51 mouse cellular contexts compared by ENCODE assay signal in genomic region chr16:89013973-89014372, GRCm38 (mm10). TPM values are rescaled to one million over a fixed set of nuclear protein-coding genes. Genes with fewer than 3 reads are reported as not detected.
"Had no signal": no experiment of that assay in that cellular context is flagged by ENCODE, and none has a peak within 500 bp of the region (broad histone marks: within the 10 kb centered on the region; RNA-seq: fewer than 3 reads in every experiment).

No protein-coding gene starts in this region.

- DNase-seq: heart, postnatal 10 days; heart, postnatal 14 days; heart, postnatal 36 days; heart, postnatal 4 days; kidney, adult 11 months; kidney, adult 18-20 months; kidney, adult 2 months; kidney, adult 8-10 months; kidney, postnatal 10 days; kidney, postnatal 14 days; kidney, postnatal 25 days; kidney, postnatal 36 days; kidney, postnatal 4 days; layer of hippocampus, adult 9-11 months; layer of hippocampus, postnatal 36 days had no signal

- H3K9ac ChIP-seq: heart, embryonic 12.5 days; heart, embryonic 13.5 days; heart, embryonic 15.5 days; hindbrain, embryonic 12.5 days; hindbrain, embryonic 13.5 days; hindbrain, embryonic 14.5 days; hindbrain, embryonic 15.5 days; intestine, embryonic 15.5 days; kidney, embryonic 15.5 days had no signal

- H3K27me3 ChIP-seq: heart, embryonic 12.5 days; heart, embryonic 13.5 days; heart, embryonic 15.5 days; hindbrain, embryonic 12.5 days; hindbrain, embryonic 13.5 days; hindbrain, embryonic 15.5 days; intestine, embryonic 15.5 days; kidney, embryonic 15.5 days had no signal

- H3K9me3 ChIP-seq: heart, embryonic 10.5 days; heart, embryonic 13.5 days; heart, embryonic 15.5 days; hindbrain, embryonic 10.5 days; hindbrain, embryonic 12.5 days; hindbrain, embryonic 13.5 days; hindbrain, embryonic 15.5 days; intestine, embryonic 15.5 days; kidney, embryonic 15.5 days had no signal

- H3K36me3 ChIP-seq: heart, embryonic 10.5 days; heart, embryonic 12.5 days; heart, embryonic 13.5 days; heart, embryonic 15.5 days; hindbrain, embryonic 10.5 days; hindbrain, embryonic 12.5 days; hindbrain, embryonic 13.5 days; hindbrain, embryonic 15.5 days; intestine, embryonic 15.5 days; kidney, embryonic 15.5 days had no signal

- H3K4me3 ChIP-seq: heart, embryonic 10.5 days; heart, embryonic 12.5 days; heart, embryonic 13.5 days; heart, embryonic 15.5 days; hindbrain, embryonic 10.5 days; hindbrain, embryonic 12.5 days; hindbrain, embryonic 13.5 days; hindbrain, embryonic 15.5 days; intestine, embryonic 15.5 days; kidney, embryonic 15.5 days; layer of hippocampus, adult 2 months; left cerebral cortex, adult 2 months had no signal

- H3K4me2 ChIP-seq: heart, embryonic 11.5 days; heart, embryonic 12.5 days; heart, embryonic 13.5 days; heart, embryonic 15.5 days; hindbrain, embryonic 12.5 days; hindbrain, embryonic 13.5 days; hindbrain, embryonic 14.5 days; hindbrain, embryonic 15.5 days; intestine, embryonic 15.5 days; kidney, embryonic 15.5 days had no signal

- H3K4me1 ChIP-seq: heart, embryonic 10.5 days; heart, embryonic 12.5 days; heart, embryonic 13.5 days; heart, embryonic 15.5 days; hindbrain, embryonic 10.5 days; hindbrain, embryonic 12.5 days; hindbrain, embryonic 13.5 days; hindbrain, embryonic 15.5 days; intestine, embryonic 15.5 days; kidney, embryonic 15.5 days had no signal

- H3K27ac ChIP-seq: heart, embryonic 10.5 days; heart, embryonic 13.5 days; heart, embryonic 15.5 days; hindbrain, embryonic 10.5 days; hindbrain, embryonic 12.5 days; hindbrain, embryonic 13.5 days; hindbrain, embryonic 14.5 days; hindbrain, embryonic 15.5 days; hindbrain, postnatal 0 days; intestine, embryonic 15.5 days; kidney, embryonic 15.5 days; kidney, postnatal 0 days; layer of hippocampus, adult 2 months; left cerebral cortex, adult 2 months had no signal

RNA-seq across cellular contexts. Expression of gene Gm10229, which starts 1.1 kb away (rescaled TPM):
- total RNA-seq: heart, postnatal 10 days; heart, postnatal 14 days; heart, postnatal 25 days; heart, postnatal 36 days; heart, postnatal 4 days; hematopoietic stem cell, adult 5-6 weeks; hindbrain, postnatal 0 days; layer of hippocampus, adult 18-20 months; layer of hippocampus, adult 2 months; layer of hippocampus, adult 8-10 months; layer of hippocampus, postnatal 10 days; layer of hippocampus, postnatal 14 days; layer of hippocampus, postnatal 25 days; layer of hippocampus, postnatal 36 days; left cerebral cortex, adult 18-20 months; left cerebral cortex, adult 2 months had no signal
- polyA plus RNA-seq: heart, embryonic 10.5 days; heart, embryonic 11.5 days; heart, embryonic 12.5 days; heart, embryonic 13.5 days; heart, embryonic 14.5 days; heart, embryonic 15.5 days; heart, embryonic 16.5 days; heart, postnatal 0 days; hindbrain, embryonic 10.5 days; hindbrain, embryonic 11.5 days; hindbrain, embryonic 12.5 days; hindbrain, embryonic 13.5 days; hindbrain, embryonic 14.5 days; hindbrain, embryonic 15.5 days; hindbrain, embryonic 16.5 days; hindbrain, postnatal 0 days; inflammation-experienced regulatory T-cells, adult 6 months; intestine, embryonic 14.5 days; intestine, embryonic 15.5 days; intestine, embryonic 16.5 days; intestine, postnatal 0 days; kidney, adult 2 months; kidney, embryonic 14.5 days; kidney, embryonic 15.5 days; kidney, embryonic 16.5 days; kidney, postnatal 0 days; large intestine, adult 2 months had no signal

RNA-seq across cellular contexts. Expression of gene Krtap22-2, which starts 3.4 kb away (rescaled TPM):
- total RNA-seq: heart, postnatal 10 days; heart, postnatal 14 days; heart, postnatal 25 days; heart, postnatal 36 days; heart, postnatal 4 days; hematopoietic stem cell, adult 5-6 weeks; hindbrain, postnatal 0 days; layer of hippocampus, adult 18-20 months; layer of hippocampus, adult 2 months; layer of hippocampus, adult 8-10 months; layer of hippocampus, postnatal 10 days; layer of hippocampus, postnatal 14 days; layer of hippocampus, postnatal 25 days; layer of hippocampus, postnatal 36 days; left cerebral cortex, adult 18-20 months; left cerebral cortex, adult 2 months had no signal
- polyA plus RNA-seq: heart, embryonic 10.5 days; heart, embryonic 11.5 days; heart, embryonic 12.5 days; heart, embryonic 13.5 days; heart, embryonic 14.5 days; heart, embryonic 15.5 days; heart, embryonic 16.5 days; heart, postnatal 0 days; hindbrain, embryonic 10.5 days; hindbrain, embryonic 11.5 days; hindbrain, embryonic 12.5 days; hindbrain, embryonic 13.5 days; hindbrain, embryonic 14.5 days; hindbrain, embryonic 15.5 days; hindbrain, embryonic 16.5 days; hindbrain, postnatal 0 days; inflammation-experienced regulatory T-cells, adult 6 months; intestine, embryonic 14.5 days; intestine, embryonic 15.5 days; intestine, embryonic 16.5 days; intestine, postnatal 0 days; kidney, adult 2 months; kidney, embryonic 14.5 days; kidney, embryonic 15.5 days; kidney, embryonic 16.5 days; kidney, postnatal 0 days; large intestine, adult 2 months had no signal

RNA-seq across cellular contexts. Expression of gene Krtap6-1, which starts 17.5 kb away (rescaled TPM):
- total RNA-seq: heart, postnatal 10 days; heart, postnatal 14 days; heart, postnatal 25 days; heart, postnatal 36 days; heart, postnatal 4 days; hematopoietic stem cell, adult 5-6 weeks; hindbrain, postnatal 0 days; layer of hippocampus, adult 18-20 months; layer of hippocampus, adult 2 months; layer of hippocampus, adult 8-10 months; layer of hippocampus, postnatal 10 days; layer of hippocampus, postnatal 14 days; layer of hippocampus, postnatal 25 days; layer of hippocampus, postnatal 36 days; left cerebral cortex, adult 18-20 months; left cerebral cortex, adult 2 months had no signal
- polyA plus RNA-seq: heart, embryonic 10.5 days; heart, embryonic 11.5 days; heart, embryonic 12.5 days; heart, embryonic 13.5 days; heart, embryonic 14.5 days; heart, embryonic 15.5 days; heart, embryonic 16.5 days; heart, postnatal 0 days; hindbrain, embryonic 10.5 days; hindbrain, embryonic 11.5 days; hindbrain, embryonic 12.5 days; hindbrain, embryonic 13.5 days; hindbrain, embryonic 14.5 days; hindbrain, embryonic 15.5 days; hindbrain, embryonic 16.5 days; hindbrain, postnatal 0 days; inflammation-experienced regulatory T-cells, adult 6 months; intestine, embryonic 14.5 days; intestine, embryonic 15.5 days; intestine, embryonic 16.5 days; intestine, postnatal 0 days; kidney, adult 2 months; kidney, embryonic 14.5 days; kidney, embryonic 15.5 days; kidney, embryonic 16.5 days; kidney, postnatal 0 days; large intestine, adult 2 months had no signal

RNA-seq across cellular contexts. Expression of gene Gm10228, which starts 27.3 kb away (rescaled TPM):
- total RNA-seq: heart, postnatal 10 days; heart, postnatal 14 days; heart, postnatal 25 days; heart, postnatal 36 days; heart, postnatal 4 days; hematopoietic stem cell, adult 5-6 weeks; hindbrain, postnatal 0 days; layer of hippocampus, adult 18-20 months; layer of hippocampus, adult 2 months; layer of hippocampus, adult 8-10 months; layer of hippocampus, postnatal 10 days; layer of hippocampus, postnatal 14 days; layer of hippocampus, postnatal 25 days; layer of hippocampus, postnatal 36 days; left cerebral cortex, adult 18-20 months; left cerebral cortex, adult 2 months had no signal
- polyA plus RNA-seq: heart, embryonic 10.5 days; heart, embryonic 11.5 days; heart, embryonic 12.5 days; heart, embryonic 13.5 days; heart, embryonic 14.5 days; heart, embryonic 15.5 days; heart, embryonic 16.5 days; heart, postnatal 0 days; hindbrain, embryonic 10.5 days; hindbrain, embryonic 11.5 days; hindbrain, embryonic 12.5 days; hindbrain, embryonic 13.5 days; hindbrain, embryonic 14.5 days; hindbrain, embryonic 15.5 days; hindbrain, embryonic 16.5 days; hindbrain, postnatal 0 days; inflammation-experienced regulatory T-cells, adult 6 months; intestine, embryonic 14.5 days; intestine, embryonic 15.5 days; intestine, embryonic 16.5 days; intestine, postnatal 0 days; kidney, adult 2 months; kidney, embryonic 14.5 days; kidney, embryonic 15.5 days; kidney, embryonic 16.5 days; kidney, postnatal 0 days; large intestine, adult 2 months had no signal

RNA-seq across cellular contexts. Expression of gene Krtap6-5, which starts 33.7 kb away (rescaled TPM):
- total RNA-seq: heart, postnatal 10 days; heart, postnatal 14 days; heart, postnatal 25 days; heart, postnatal 36 days; heart, postnatal 4 days; hematopoietic stem cell, adult 5-6 weeks; hindbrain, postnatal 0 days; layer of hippocampus, adult 18-20 months; layer of hippocampus, adult 2 months; layer of hippocampus, adult 8-10 months; layer of hippocampus, postnatal 10 days; layer of hippocampus, postnatal 14 days; layer of hippocampus, postnatal 25 days; layer of hippocampus, postnatal 36 days; left cerebral cortex, adult 18-20 months; left cerebral cortex, adult 2 months had no signal
- polyA plus RNA-seq: heart, embryonic 10.5 days; heart, embryonic 11.5 days; heart, embryonic 12.5 days; heart, embryonic 13.5 days; heart, embryonic 14.5 days; heart, embryonic 15.5 days; heart, embryonic 16.5 days; heart, postnatal 0 days; hindbrain, embryonic 10.5 days; hindbrain, embryonic 11.5 days; hindbrain, embryonic 12.5 days; hindbrain, embryonic 13.5 days; hindbrain, embryonic 14.5 days; hindbrain, embryonic 15.5 days; hindbrain, embryonic 16.5 days; hindbrain, postnatal 0 days; inflammation-experienced regulatory T-cells, adult 6 months; intestine, embryonic 14.5 days; intestine, embryonic 15.5 days; intestine, embryonic 16.5 days; intestine, postnatal 0 days; kidney, adult 2 months; kidney, embryonic 14.5 days; kidney, embryonic 15.5 days; kidney, embryonic 16.5 days; kidney, postnatal 0 days; large intestine, adult 2 months had no signal
